Comparison of ENCODE assay signal across 25 mouse cellular contexts in the genomic region with DNA sequence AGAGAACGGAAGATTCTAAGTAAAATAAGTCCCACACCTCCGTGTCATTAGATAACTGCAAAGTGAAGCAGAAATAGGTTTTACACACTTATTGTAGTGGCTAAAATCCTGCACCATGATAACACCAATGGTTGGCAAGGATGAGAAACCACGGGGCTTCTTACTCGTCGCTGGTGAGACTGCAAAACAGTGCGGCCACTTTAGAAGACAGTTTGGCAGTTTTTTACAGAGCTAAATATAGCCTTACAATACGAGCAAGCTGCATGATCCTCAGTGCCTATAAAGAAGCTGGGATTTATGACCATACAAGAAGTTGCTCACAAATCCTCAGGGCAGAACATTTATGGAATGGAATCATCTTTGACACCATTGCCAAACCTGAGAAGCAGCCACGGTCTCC. TPM values are rescaled to one million over a fixed set of nuclear protein-coding genes. Genes with fewer than 3 reads are reported as not detected.
DNase-seq lines count a peak whose midpoint lies in the region; ATAC-seq and TF ChIP-seq lines count a peak whose summit lies in the region.
"Had no signal": no experiment of that assay in that cellular context is flagged by ENCODE, and none has a peak within 500 bp of the region (broad histone marks: within the 10 kb centered on the region; RNA-seq: fewer than 3 reads in every experiment).

No protein-coding gene starts in this region.

- H3K36me3 ChIP-seq in heart, adult 2 months (ENCODE audit: control insufficient read depth, insufficient read depth, low read length): no peaks in the 10 kb centered on the region
- no peaks in the 10 kb centered on the region for H3K36me3 ChIP-seq in heart, embryonic 13.5 days
- no peaks in the 10 kb centered on the region for H3K36me3 ChIP-seq in heart, embryonic 15.5 days
- H3K36me3 ChIP-seq: embryonic facial prominence, embryonic 10.5 days; embryonic facial prominence, embryonic 12.5 days; G1E had no signal

- peak; percentile 90 for DNase-seq in heart, adult 11 months
- DNase-seq in heart, postnatal 4 days: no peak
- no peak for DNase-seq in heart, adult 2 months
- DNase-seq in heart, postnatal 25 days (ENCODE audit: low spot score): no peak
- no peak for DNase-seq in heart, postnatal 36 days
- no peak for DNase-seq in heart, postnatal 10 days
- DNase-seq: adrenal gland, adult 8-10 months; adrenal gland, postnatal 14 days; adrenal gland, postnatal 36 days; B cell, adult 2 months; cerebellum, adult 11-12 months; cerebellum, adult 2 months; cerebellum, adult 9-10 months; cerebellum, postnatal 10 days; cerebellum, postnatal 25 days had no signal

- peaks cover 1% of the 10 kb centered on the region; the same call in 1 of the 2 replicates for H3K4me1 ChIP-seq in heart, adult 2 months (ENCODE audit: control insufficient read depth, insufficient read depth, low read length)
- H3K4me1 ChIP-seq in heart, embryonic 13.5 days: peaks cover 7% of the 10 kb centered on the region
- no peaks in the 10 kb centered on the region for H3K4me1 ChIP-seq in heart, embryonic 15.5 days (replicated peaks)

- TF ChIP-seq EP300 in heart, adult 2 months (IDR thresholded peaks at IDR 0.05; ENCODE audit: insufficient read depth, low read depth, low read length): no peak

- WGBS in heart, adult 2 months: 50% methylated on average over 8 of the region's 8 CpGs
- 51% methylated on average over 8 of the region's 8 CpGs for WGBS in heart, embryonic 13.5 days
- 56% methylated on average over 8 of the region's 8 CpGs for WGBS in heart, embryonic 15.5 days

- no peak for TF ChIP-seq CTCF in heart, adult 2 months (IDR thresholded peaks at IDR 0.05)

- no peak overlapping the region for H3K9ac ChIP-seq in heart, adult 2 months (ENCODE audit: low read depth, low read length)
- no peak overlapping the region for H3K9ac ChIP-seq in heart, embryonic 13.5 days
- no peak overlapping the region for H3K9ac ChIP-seq in heart, embryonic 15.5 days
- H3K9ac ChIP-seq: embryonic facial prominence, embryonic 12.5 days; forebrain, embryonic 13.5 days had no signal

- H3K4me3 ChIP-seq in heart, adult 2 months: no peak overlapping the region
- H3K4me3 ChIP-seq in heart, embryonic 13.5 days: no peak overlapping the region
- H3K4me3 ChIP-seq in heart, embryonic 15.5 days: no peak overlapping the region
- H3K4me3 ChIP-seq: embryonic facial prominence, embryonic 10.5 days; embryonic facial prominence, embryonic 12.5 days; forebrain, embryonic 13.5 days had no signal

- no peaks in the 10 kb centered on the region for H3K79me2 ChIP-seq in heart, adult 2 months (replicated peaks; ENCODE audit: control insufficient read depth, insufficient read depth, low read length)

- peak overlapping the region; percentile 31; the same call in 1 of the 2 replicates for H3K27ac ChIP-seq in heart, adult 2 months
- no peak overlapping the region for H3K27ac ChIP-seq in heart, embryonic 13.5 days (replicated peaks)
- no peak overlapping the region for H3K27ac ChIP-seq in heart, embryonic 15.5 days
- H3K27ac ChIP-seq: embryonic facial prominence, embryonic 10.5 days; embryonic facial prominence, embryonic 12.5 days; forebrain, embryonic 13.5 days had no signal

- H3K27me3 ChIP-seq in heart, adult 2 months (ENCODE audit: control insufficient read depth, insufficient read depth, low read length): no peaks in the 10 kb centered on the region
- peaks cover 4% of the 10 kb centered on the region; the same call in 1 of the 2 replicates for H3K27me3 ChIP-seq in heart, embryonic 13.5 days (replicated peaks)
- no peaks in the 10 kb centered on the region for H3K27me3 ChIP-seq in heart, embryonic 15.5 days
- H3K27me3 ChIP-seq: CH12.LX; embryonic facial prominence, embryonic 12.5 days; forebrain, embryonic 13.5 days; Patski had no signal

- no peak for ATAC-seq in heart, embryonic 13.5 days (ENCODE audit: extremely low read depth, insufficient number of reproducible peaks, low FRiP score, low TSS enrichment)
- no peak for ATAC-seq in heart, embryonic 15.5 days (replicated peaks; ENCODE audit: insufficient number of reproducible peaks, insufficient read depth, low FRiP score, low read depth)
- ATAC-seq: activated CD4-positive, CD25-positive, alpha-beta regulatory T cell, adult 4 months; CD4-positive, CD25-positive, alpha-beta regulatory T cell, adult 4 months; forebrain, embryonic 13.5 days; Patski had no signal

- no peaks in the 10 kb centered on the region for H3K9me3 ChIP-seq in heart, embryonic 13.5 days
- H3K9me3 ChIP-seq in heart, embryonic 15.5 days (replicated peaks): no peaks in the 10 kb centered on the region
- H3K9me3 ChIP-seq: embryonic facial prominence, embryonic 10.5 days; embryonic facial prominence, embryonic 12.5 days; forebrain, embryonic 13.5 days had no signal

- intact Hi-C loops in heart, adult 2 months (cut with DNase I): no loop called here
- intact Hi-C loops in heart, postnatal 25 days (cut with DNase I): no loop called here
- intact Hi-C loops in heart, postnatal 36 days (cut with DNase I): loop anchor here (10.0 kb wide), 1 partner anchor 103 kb away; no protein-coding TSS in a partner anchor
- intact Hi-C loops in heart, postnatal 10 days (cut with DNase I): no loop called here

- TF ChIP-seq POLR2A in heart, adult 2 months (IDR thresholded peaks at IDR 0.05; ENCODE audit: insufficient read depth, low read depth, low read length): no peak

- H3K4me2 ChIP-seq in heart, embryonic 13.5 days: peak overlapping the region; percentile 30; the same call in 1 of the 2 replicates
- H3K4me2 ChIP-seq in heart, embryonic 15.5 days: 0 out of 2 replicates have a peak overlapping the region, but pooled peaks have one; percentile 13
- H3K4me2 ChIP-seq: embryonic facial prominence, embryonic 12.5 days; forebrain, embryonic 13.5 days had no signal

RNA-seq across cellular contexts. Expression of a gene that starts 45.7 kb away (rescaled TPM):
- 10 to 100 TPM; 17.3 to 18.5 TPM for total RNA-seq in heart, postnatal 4 days (2021)
- 10 to 100 TPM in 1 of 2 experiments, 1 to 10 TPM in 1; 7.7 to 10.1 TPM for total RNA-seq in heart, adult 2 months (2021)
- polyA plus RNA-seq in heart, adult 2 months (2012; rRNA removed): 3.1 and 3.8 TPM in 2 replicates
- total RNA-seq in heart, postnatal 25 days (2021): 10 to 100 TPM in 1 of 2 experiments, 1 to 10 TPM in 1; 7.4 to 10.1 TPM
- 4.3 and 5.0 TPM in 2 replicates for polyA plus RNA-seq in heart, embryonic 13.5 days (2015; fragmentation: Nextera tagmentation; extraction: Ambion mirVana)
- 1 to 10 TPM; 5.7 to 8.2 TPM for total RNA-seq in heart, postnatal 36 days (2021)
- 4.8 and 4.9 TPM in 2 replicates for polyA plus RNA-seq in heart, embryonic 15.5 days (2015; fragmentation: Nextera tagmentation; extraction: Ambion mirVana)
- total RNA-seq in heart, postnatal 10 days (2021): 10 to 100 TPM; 10.6 to 13.3 TPM
- total RNA-seq: CH12.LX had no signal
- polyA plus RNA-seq: G1E had no signal
